Mouse (Mus musculus) stomach, postnatal 0 days (tissue): Measurements from ENCODE around the gene Ctnnd2. TPM values are rescaled to one million over a fixed set of nuclear protein-coding genes. Genes with fewer than 3 reads are reported as not detected.

Experiments used
- ATAC-seq: fragments of 200-750 bp; cut with Nextera tagmentation; 2 replicates; pipeline ENCODE4 v1.8.0; 2017; ENCODE audit not compliant: low FRiP score, low TSS enrichment
- DNase-seq: peaks from one replicate; pipeline ENCODE4 v3.0.0-alpha.2; 2016; ENCODE audit warnings: low spot score
- H3K27ac ChIP-seq: fragments of 300-500 bp; sonication (generic); replicated peaks from 2 replicates; pipeline ENCODE4 v1.5.1; 2014; ENCODE audit warnings: mild to moderate bottlenecking, control low read depth
- H3K27me3 ChIP-seq: fragments of 300-500 bp; sonication (generic); 2 replicates; pipeline ENCODE4 v1.6.1; 2014; ENCODE audit warnings: low read length; ENCODE audit not compliant: control insufficient read depth, insufficient read depth
- H3K36me3 ChIP-seq: fragments of 300-500 bp; sonication (generic); 2 replicates; pipeline ENCODE4 v1.6.1; 2014; ENCODE audit warnings: low read length, mixed read lengths; ENCODE audit not compliant: control insufficient read depth, insufficient read depth
- H3K4me1 ChIP-seq: fragments of 300-500 bp; sonication (generic); replicated peaks from 2 replicates; pipeline ENCODE4 v1.6.1; 2014; ENCODE audit warnings: antibody characterized with exemption; ENCODE audit not compliant: control insufficient read depth, insufficient read depth
- H3K4me2 ChIP-seq: fragments of 300-500 bp; sonication (generic); replicated peaks from 2 replicates; pipeline ENCODE4 v1.6.1; 2014; ENCODE audit warnings: low read depth, mild to moderate bottlenecking, control low read depth, moderate library complexity
- H3K4me3 ChIP-seq: fragments of 300-500 bp; sonication (generic); 2 replicates; pipeline ENCODE4 v1.5.1; 2014; ENCODE audit warnings: low read depth, low read length, control low read depth
- H3K9ac ChIP-seq: fragments of 300-500 bp; sonication (generic); 2 replicates; pipeline ENCODE4 v1.6.1; 2014; ENCODE audit warnings: mild to moderate bottlenecking, low read length, control low read depth, mixed read lengths
- H3K9me3 ChIP-seq: fragments of 300-500 bp; sonication (generic); 2 replicates; pipeline ENCODE4 v1.6.1; 2016; ENCODE audit warnings: low read length; ENCODE audit not compliant: control insufficient read depth
- CTCF ChIP-seq: IDR thresholded peaks from 2 replicates; pipeline ENCODE4 v1.5.1; 2016; ENCODE audit warnings: antibody characterized with exemption, low read depth, mild to moderate bottlenecking, moderate library complexity
- EP300 ChIP-seq: optimal IDR thresholded peaks from 2 replicates; pipeline ENCODE3; 2016; ENCODE audit warnings: antibody characterized with exemption
- WGBS: fragments of 180-500 bp; shearing (Covaris S2); extraction: QIAGEN DNeasy Blood & Tissue Kit; methylation state at CpG from one replicate; pipeline ENCODE4 v1.1.7; 2014; 5-methylcytosine and 5-hydroxymethylcytosine counted together
- polyA plus RNA-seq: library from polyadenylated mRNA; unstranded; fragments of >200 nt; fragmentation: Nextera tagmentation; extraction: Ambion mirVana; gene quantifications from 2 replicates; pipeline ENCODE4 v1.2.1, GENCODE M21; 2015

Gene Ctnnd2
- polyA plus RNA-seq, 1 experiment from 2014 or later = 0.53 TPM

DNA sequence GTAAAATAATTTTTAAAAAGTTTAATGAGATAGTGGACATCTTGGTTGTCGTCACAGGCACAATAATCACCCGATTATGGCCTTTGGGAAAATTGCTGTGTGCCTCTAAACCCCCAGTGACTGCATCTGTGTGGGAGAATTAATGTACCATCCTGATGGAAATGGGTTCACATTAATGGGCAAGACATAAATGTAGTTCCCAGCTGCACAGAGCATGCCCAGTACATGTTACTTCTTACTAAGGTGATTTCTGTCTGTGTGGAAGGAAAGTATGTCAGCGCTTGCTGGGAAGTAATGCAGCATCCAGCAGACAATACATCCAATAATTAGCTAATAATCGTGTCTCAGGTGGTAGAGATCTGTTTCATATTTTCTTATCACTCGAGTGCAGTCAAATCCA lies 589.8 kb downstream of the Ctnnd2 start:
- no peak overlapping the region for H3K4me3 ChIP-seq
- DNase-seq = no peak
- H3K4me2 ChIP-seq = no peak overlapping the region
- 72% methylated on average over 5 of the region's 5 CpGs for WGBS
- no peaks in the 10 kb centered on the region for H3K9me3 ChIP-seq
- H3K4me1 ChIP-seq = no peaks in the 10 kb centered on the region
- no peak for ATAC-seq
- H3K27ac ChIP-seq = no peak overlapping the region
- H3K9ac ChIP-seq = no peak overlapping the region
- H3K36me3 ChIP-seq = no peaks in the 10 kb centered on the region
- H3K27me3 ChIP-seq = no peaks in the 10 kb centered on the region
- TF ChIP-seq CTCF (no peak), EP300 (no peak)

DNA sequence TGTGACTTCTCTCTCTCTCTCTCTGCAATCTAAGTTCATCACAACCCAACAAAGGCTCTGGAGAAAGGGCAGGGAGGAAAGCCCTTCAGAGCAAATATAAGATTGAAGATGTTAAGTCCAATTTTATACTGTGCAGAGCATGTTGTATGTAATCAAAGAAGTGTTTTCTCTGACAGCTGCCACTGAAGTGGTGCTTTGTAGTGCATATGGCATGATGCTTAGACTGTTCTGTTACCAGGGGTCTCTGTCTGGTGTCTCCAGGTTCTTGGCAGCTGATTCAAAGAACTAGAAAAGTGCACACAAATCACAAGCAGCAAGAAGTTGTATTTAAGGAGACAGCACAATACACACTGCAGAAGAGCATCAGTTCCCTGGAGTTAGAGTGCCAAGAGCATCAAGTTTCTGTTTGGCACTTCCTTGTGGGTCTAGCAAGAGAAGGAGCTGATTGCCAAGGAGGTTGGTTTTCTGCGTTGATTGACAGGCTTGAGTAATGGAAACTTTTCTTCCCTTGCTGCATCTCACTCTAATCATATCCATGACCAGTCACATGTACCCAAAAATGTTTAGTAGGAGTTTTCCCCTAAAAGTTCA lies 590.4 kb downstream of the Ctnnd2 start:
- no peak for DNase-seq
- 73% methylated on average over 1 of the region's 1 CpGs for WGBS
- H3K9ac ChIP-seq = no peak overlapping the region
- no peak for ATAC-seq
- no peaks in the 10 kb centered on the region for H3K4me1 ChIP-seq
- TF ChIP-seq EP300 (no peak), CTCF (no peak)
- H3K27me3 ChIP-seq = no peaks in the 10 kb centered on the region
- H3K4me3 ChIP-seq = no peak overlapping the region
- no peak overlapping the region for H3K27ac ChIP-seq
- H3K4me2 ChIP-seq = no peak overlapping the region
- H3K9me3 ChIP-seq = no peaks in the 10 kb centered on the region
- H3K36me3 ChIP-seq = no peaks in the 10 kb centered on the region

DNA sequence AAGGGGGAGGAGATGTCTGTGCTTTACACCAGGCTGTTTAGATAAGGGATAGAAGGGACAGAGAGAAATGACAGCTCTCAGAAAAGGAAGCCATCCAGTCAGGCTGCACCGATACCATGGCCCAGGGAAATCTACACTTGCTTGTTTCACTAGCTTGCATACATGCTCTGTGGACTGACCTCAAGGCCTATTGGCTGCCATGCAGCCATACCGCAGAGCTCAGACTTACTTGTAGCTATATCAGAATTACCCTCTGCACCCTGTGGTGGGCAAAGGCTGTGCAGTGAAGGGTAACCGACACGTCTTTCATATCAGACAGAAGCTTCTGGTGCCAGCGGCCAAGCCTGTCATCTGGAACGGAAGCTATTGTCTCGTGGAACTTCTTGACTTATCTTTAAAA lies 604.5 kb downstream of the Ctnnd2 start:
- ATAC-seq (no peak), DNase-seq (no peak)
- Histone ChIP-seq H3K27me3 (no peaks in the 10 kb centered on the region), H3K9me3 (no peaks in the 10 kb centered on the region), H3K4me2 (no peak overlapping the region), H3K4me3 (no peak overlapping the region), H3K4me1 (no peaks in the 10 kb centered on the region), H3K27ac (no peak overlapping the region), H3K9ac (no peak overlapping the region), H3K36me3 (no peaks in the 10 kb centered on the region)
- WGBS = 89% methylated on average over 7 of the region's 7 CpGs
- TF ChIP-seq CTCF = no peak
- TF ChIP-seq EP300 = no peak

DNA sequence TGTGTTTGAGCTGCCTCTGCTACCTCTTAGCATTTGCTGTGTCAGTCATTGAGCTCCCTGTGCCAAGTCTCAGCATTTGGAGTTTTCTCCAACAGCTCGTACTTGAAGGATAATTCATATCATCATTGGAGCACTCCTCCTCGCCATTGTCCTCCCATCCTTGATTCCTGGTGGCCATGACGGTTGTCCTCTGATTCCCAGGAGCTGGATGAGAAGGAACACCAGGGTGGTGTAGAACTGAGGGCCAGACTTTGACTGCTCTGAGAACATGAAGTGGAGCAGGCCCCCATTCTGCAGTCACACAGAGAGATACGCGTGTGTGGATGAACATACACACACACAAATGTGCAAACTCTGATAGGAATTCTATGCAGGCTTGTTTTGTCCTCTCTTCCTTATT lies 605.4 kb downstream of the Ctnnd2 start:
- Histone ChIP-seq H3K4me1 (no peaks in the 10 kb centered on the region), H3K4me3 (no peak overlapping the region), H3K27ac (no peak overlapping the region), H3K36me3 (no peaks in the 10 kb centered on the region), H3K9me3 (no peaks in the 10 kb centered on the region), H3K4me2 (no peak overlapping the region), H3K27me3 (no peaks in the 10 kb centered on the region), H3K9ac (no peak overlapping the region)
- WGBS = 81% methylated on average over 5 of the region's 5 CpGs
- ATAC-seq = no peak
- TF ChIP-seq CTCF (no peak), EP300 (no peak)
- DNase-seq = no peak

DNA sequence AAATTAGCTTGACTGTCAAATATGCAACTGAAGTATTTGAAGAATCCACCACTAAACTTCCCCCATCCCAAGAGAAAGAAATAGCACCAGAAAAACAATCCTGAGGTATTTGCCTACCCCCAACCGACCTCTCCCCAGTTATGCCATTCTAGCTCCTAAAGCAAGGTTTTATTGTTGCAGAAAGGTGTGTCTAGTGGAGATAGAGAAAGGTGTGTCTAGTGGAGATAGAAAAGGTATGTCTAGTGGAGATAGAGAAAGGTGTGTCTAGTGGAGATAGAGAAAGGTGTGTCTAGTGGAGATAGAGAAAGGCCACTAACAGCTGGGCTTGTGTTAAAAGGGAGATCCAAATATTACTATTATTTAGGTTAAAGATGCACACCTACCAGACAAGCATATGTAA lies 607.5 kb downstream of the Ctnnd2 start:
- 53% methylated on average over 1 of the region's 1 CpGs for WGBS
- H3K9ac ChIP-seq = no peak overlapping the region
- no peak for ATAC-seq
- no peaks in the 10 kb centered on the region for H3K27me3 ChIP-seq
- no peaks in the 10 kb centered on the region for H3K9me3 ChIP-seq
- no peaks in the 10 kb centered on the region for H3K4me1 ChIP-seq
- no peak for DNase-seq
- H3K4me3 ChIP-seq = no peak overlapping the region
- no peak overlapping the region for H3K27ac ChIP-seq
- no peaks in the 10 kb centered on the region for H3K36me3 ChIP-seq
- no peak for TF ChIP-seq CTCF
- no peak for TF ChIP-seq EP300
- no peak overlapping the region for H3K4me2 ChIP-seq

DNA sequence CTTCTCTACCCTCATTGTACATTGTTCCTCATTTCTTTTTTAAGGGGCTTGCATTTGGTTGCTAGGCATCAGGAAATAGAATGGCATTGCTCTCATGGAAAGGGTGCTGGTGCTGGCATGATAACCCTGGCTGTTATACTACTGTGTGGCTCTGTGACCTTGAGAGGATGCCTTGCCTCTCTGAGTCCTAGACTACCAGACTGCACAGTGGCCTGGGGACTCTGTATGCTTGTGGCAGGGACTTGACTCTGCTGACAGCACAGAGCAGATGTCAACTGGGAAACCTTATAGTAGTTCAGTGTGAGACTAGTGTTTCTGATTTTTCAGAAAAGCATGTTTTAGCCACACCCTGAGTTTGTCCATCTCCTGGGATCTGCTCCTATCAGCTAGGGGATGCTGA lies 608.6 kb downstream of the Ctnnd2 start:
- Histone ChIP-seq H3K9me3 (no peaks in the 10 kb centered on the region), H3K27me3 (no peaks in the 10 kb centered on the region), H3K36me3 (no peaks in the 10 kb centered on the region), H3K27ac (no peak overlapping the region), H3K4me2 (no peak overlapping the region), H3K4me3 (no peak overlapping the region), H3K9ac (no peak overlapping the region), H3K4me1 (no peaks in the 10 kb centered on the region)
- TF ChIP-seq CTCF = no peak
- no peak for TF ChIP-seq EP300
- no peak for DNase-seq
- no peak for ATAC-seq
